Mouse (Mus musculus): Measurements from ENCODE around the gene Vgf. TPM values are rescaled to one million over a fixed set of nuclear protein-coding genes. Genes with fewer than 3 reads are reported as not detected.

Gene Vgf
- polyA plus RNA-seq, 1 experiment from 2014 or later, result 5.6 TPM

DNA sequence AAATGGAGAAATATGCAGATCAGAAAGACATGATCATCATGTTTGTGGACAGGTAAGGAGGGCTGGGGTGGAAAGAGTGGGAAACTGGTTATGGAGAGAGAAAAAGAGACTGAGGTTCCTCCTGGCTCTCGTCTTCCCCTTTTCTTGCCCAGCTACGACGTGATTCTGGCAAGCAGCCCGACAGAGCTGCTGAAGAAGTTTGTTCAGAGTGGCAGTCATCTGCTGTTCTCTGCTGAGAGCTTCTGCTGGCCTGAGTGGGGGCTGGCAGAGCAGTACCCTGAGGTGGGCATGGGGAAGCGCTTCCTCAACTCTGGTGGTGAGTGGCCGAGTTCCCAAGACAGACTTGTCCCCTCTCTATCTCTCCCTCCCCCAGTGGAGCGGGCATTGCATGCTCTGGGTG lies 37.8 kb upstream of the Vgf start:
- peak overlapping the region; percentile 58 for H3K4me2 ChIP-seq (ENCODE audit: low read depth, low read length)
- peaks cover 36% of the 10 kb centered on the region for H3K36me3 ChIP-seq (ENCODE audit: control insufficient read depth, insufficient read depth, low read length)
- no peaks in the 10 kb centered on the region for H3K9me3 ChIP-seq (ENCODE audit: control insufficient read depth, low read length)
- no peak for ATAC-seq (ENCODE audit: low read depth)
- peak overlapping the region; percentile 87 for H3K4me3 ChIP-seq (ENCODE audit: low read depth, low read length)
- peaks cover 10% of the 10 kb centered on the region for H3K4me1 ChIP-seq (ENCODE audit: control insufficient read depth, insufficient read depth, low read length)
- no peak overlapping the region for H3K27ac ChIP-seq (ENCODE audit: low read depth, low read length)
- H3K9ac ChIP-seq (replicated peaks; ENCODE audit: low read depth, low read length), result peak overlapping the region; percentile 99; the same call in 1 of the 2 replicates
- WGBS, result 62% methylated on average over 7 of the region's 7 CpGs
- H3K27me3 ChIP-seq (ENCODE audit: control insufficient read depth, insufficient read depth, low read length), result no peaks in the 10 kb centered on the region

DNA sequence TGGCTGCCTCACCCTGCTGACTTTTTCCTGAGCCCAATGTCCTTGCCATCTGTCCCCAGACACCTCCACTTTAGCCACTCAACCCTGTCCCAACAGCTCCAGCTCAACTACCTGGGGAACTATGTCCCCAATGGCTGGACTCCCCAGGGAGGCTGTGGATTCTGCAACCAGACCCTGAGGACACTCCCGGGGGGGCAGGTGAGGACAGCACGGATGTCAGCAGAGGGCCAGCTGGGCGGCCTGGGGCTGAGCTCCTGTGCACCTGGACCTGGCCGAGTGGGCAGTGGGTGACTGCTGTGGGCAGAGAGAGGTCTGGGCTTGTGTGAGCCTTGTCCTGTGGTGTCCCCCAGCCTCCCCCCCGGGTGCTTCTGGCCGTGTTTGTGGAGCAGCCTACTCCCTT lies 36.4 kb upstream of the Vgf start:
- WGBS, result 92% methylated on average over 6 of the region's 6 CpGs

DNA sequence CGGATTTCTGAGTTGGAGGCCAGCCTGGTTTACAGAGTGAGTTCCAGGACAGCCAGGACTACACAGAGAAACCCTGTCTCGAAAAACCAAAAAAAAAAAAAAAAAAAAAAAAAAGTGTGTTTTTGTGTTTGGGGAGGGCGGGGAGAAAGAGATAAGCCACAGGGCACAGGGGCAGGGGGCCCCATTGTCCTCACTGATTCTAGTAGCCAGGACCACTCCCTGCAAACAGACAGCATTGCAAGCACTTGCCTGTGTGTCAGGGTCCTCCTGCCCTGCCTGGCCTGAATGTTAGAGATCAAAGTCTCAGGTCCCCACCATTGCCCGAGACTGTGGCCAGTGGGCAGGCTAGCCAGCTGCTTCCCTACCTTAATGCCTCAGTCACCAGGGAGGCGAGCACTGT lies 26.7 kb upstream of the Vgf start:
- no peak overlapping the region for H3K27ac ChIP-seq (ENCODE audit: low read depth, low read length)
- no peaks in the 10 kb centered on the region for H3K9me3 ChIP-seq (ENCODE audit: control insufficient read depth, low read length)
- no peak overlapping the region for H3K4me3 ChIP-seq (ENCODE audit: low read depth, low read length)
- H3K27me3 ChIP-seq (ENCODE audit: control insufficient read depth, insufficient read depth, low read length), result no peaks in the 10 kb centered on the region
- ATAC-seq (ENCODE audit: low read depth), result no peak
- H3K9ac ChIP-seq (replicated peaks; ENCODE audit: low read depth, low read length), result no peak overlapping the region
- H3K4me1 ChIP-seq (ENCODE audit: control insufficient read depth, insufficient read depth, low read length), result no peaks in the 10 kb centered on the region
- H3K36me3 ChIP-seq (ENCODE audit: control insufficient read depth, insufficient read depth, low read length), result peaks cover 5% of the 10 kb centered on the region
- H3K4me2 ChIP-seq (ENCODE audit: low read depth, low read length), result no peak overlapping the region
- WGBS, result 82% methylated on average over 4 of the region's 5 CpGs

More for the DNA sequence above, 36.4 kb upstream of the Vgf start:
- Histone ChIP-seq H3K4me1 (ENCODE audit: control insufficient read depth, insufficient read depth, low read length) (peaks cover 10% of the 10 kb centered on the region), H3K36me3 (ENCODE audit: control insufficient read depth, insufficient read depth, low read length) (peaks cover 47% of the 10 kb centered on the region), H3K9me3 (ENCODE audit: control insufficient read depth, low read length) (no peaks in the 10 kb centered on the region), H3K27ac (ENCODE audit: low read depth, low read length) (no peak overlapping the region), H3K9ac (replicated peaks; ENCODE audit: low read depth, low read length) (no peak overlapping the region), H3K4me2 (ENCODE audit: low read depth, low read length) (no peak overlapping the region), H3K4me3 (ENCODE audit: low read depth, low read length) (no peak overlapping the region), H3K27me3 (ENCODE audit: control insufficient read depth, insufficient read depth, low read length) (no peaks in the 10 kb centered on the region)
- no peak for ATAC-seq (ENCODE audit: low read depth)

DNA sequence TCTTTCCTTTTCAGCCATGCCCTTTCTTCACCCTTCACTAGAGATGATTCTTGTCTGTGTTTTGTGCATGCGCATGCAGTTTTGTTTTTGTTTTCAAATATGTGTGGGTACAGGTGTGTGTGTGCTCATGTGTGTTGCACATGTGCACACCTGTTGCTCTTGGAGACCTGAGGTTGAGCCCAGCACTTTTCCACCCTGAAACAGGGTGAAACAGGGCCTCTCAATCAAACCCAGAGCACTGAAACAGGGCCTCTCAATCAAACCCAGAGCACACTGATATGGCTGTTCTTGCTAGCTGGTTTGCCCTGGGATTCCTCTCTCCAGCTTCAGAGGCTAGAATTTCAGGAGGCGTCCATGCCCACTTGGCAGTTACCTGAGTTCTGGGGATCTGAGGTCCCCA lies 25.6 kb upstream of the Vgf start:
- Histone ChIP-seq H3K36me3 (ENCODE audit: control insufficient read depth, insufficient read depth, low read length) (no peaks in the 10 kb centered on the region), H3K4me3 (ENCODE audit: low read depth, low read length) (no peak overlapping the region), H3K4me2 (ENCODE audit: low read depth, low read length) (no peak overlapping the region), H3K9me3 (ENCODE audit: control insufficient read depth, low read length) (no peaks in the 10 kb centered on the region), H3K4me1 (ENCODE audit: control insufficient read depth, insufficient read depth, low read length) (no peaks in the 10 kb centered on the region), H3K27me3 (ENCODE audit: control insufficient read depth, insufficient read depth, low read length) (no peaks in the 10 kb centered on the region), H3K27ac (ENCODE audit: low read depth, low read length) (no peak overlapping the region), H3K9ac (replicated peaks; ENCODE audit: low read depth, low read length) (no peak overlapping the region)
- ATAC-seq (ENCODE audit: low read depth), result no peak
- 95% methylated on average over 2 of the region's 2 CpGs for WGBS

DNA sequence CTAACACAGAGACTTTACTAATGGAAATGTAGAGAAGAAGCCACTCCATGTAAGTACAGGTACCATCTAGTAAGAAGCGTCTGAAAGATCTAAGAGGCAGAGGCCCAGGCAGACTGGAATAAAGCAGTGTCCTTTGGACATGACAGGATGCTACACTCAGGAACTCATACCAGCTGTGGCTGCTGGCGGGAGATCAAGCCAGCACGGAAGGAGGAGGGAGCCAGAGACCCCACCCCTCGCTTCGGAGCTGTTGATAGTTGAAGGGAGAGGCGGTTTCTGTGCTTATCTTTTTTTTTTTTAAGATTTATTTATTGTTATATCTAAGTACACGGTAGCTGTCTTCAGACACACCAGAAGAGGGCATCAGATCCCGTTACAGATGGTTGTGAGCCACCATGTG lies 18.9 kb upstream of the Vgf start:
- Histone ChIP-seq H3K4me3 (ENCODE audit: low read depth, low read length) (no peak overlapping the region), H3K27me3 (ENCODE audit: control insufficient read depth, insufficient read depth, low read length) (no peaks in the 10 kb centered on the region), H3K4me1 (ENCODE audit: control insufficient read depth, insufficient read depth, low read length) (no peaks in the 10 kb centered on the region), H3K36me3 (ENCODE audit: control insufficient read depth, insufficient read depth, low read length) (no peaks in the 10 kb centered on the region), H3K4me2 (ENCODE audit: low read depth, low read length) (no peak overlapping the region), H3K27ac (ENCODE audit: low read depth, low read length) (no peak overlapping the region), H3K9ac (replicated peaks; ENCODE audit: low read depth, low read length) (no peak overlapping the region), H3K9me3 (ENCODE audit: control insufficient read depth, low read length) (no peaks in the 10 kb centered on the region)
- 66% methylated on average over 8 of the region's 8 CpGs for WGBS
- ATAC-seq (ENCODE audit: low read depth), result no peak

DNA sequence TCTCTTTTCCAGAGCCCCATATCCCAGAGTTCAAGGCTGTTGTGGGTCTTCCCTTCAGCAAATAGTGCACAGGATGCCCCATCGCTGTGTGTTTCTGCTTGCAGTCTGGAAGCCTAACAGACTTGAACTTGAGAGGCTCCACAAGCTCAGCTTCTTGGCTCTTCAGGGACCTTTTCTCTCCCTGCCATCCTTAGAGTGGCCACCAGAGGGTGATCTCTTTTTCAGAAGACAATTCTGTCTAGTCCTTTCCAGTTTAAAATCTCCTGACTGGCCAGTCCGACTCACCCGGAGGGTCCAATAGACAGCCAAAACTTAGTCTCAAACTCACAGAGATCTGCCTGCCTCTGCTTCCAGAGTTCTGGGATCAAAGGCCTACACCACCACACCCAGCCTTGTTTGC lies 16.2 kb upstream of the Vgf start:
- Histone ChIP-seq H3K9me3 (ENCODE audit: control insufficient read depth, low read length) (no peaks in the 10 kb centered on the region), H3K36me3 (ENCODE audit: control insufficient read depth, insufficient read depth, low read length) (no peaks in the 10 kb centered on the region), H3K9ac (replicated peaks; ENCODE audit: low read depth, low read length) (no peak overlapping the region), H3K4me2 (ENCODE audit: low read depth, low read length) (no peak overlapping the region), H3K27ac (ENCODE audit: low read depth, low read length) (no peak overlapping the region), H3K4me1 (ENCODE audit: control insufficient read depth, insufficient read depth, low read length) (no peaks in the 10 kb centered on the region), H3K27me3 (ENCODE audit: control insufficient read depth, insufficient read depth, low read length) (no peaks in the 10 kb centered on the region), H3K4me3 (ENCODE audit: low read depth, low read length) (no peak overlapping the region)
- 20% methylated on average over 3 of the region's 3 CpGs for WGBS
- no peak for ATAC-seq (ENCODE audit: low read depth)

DNA sequence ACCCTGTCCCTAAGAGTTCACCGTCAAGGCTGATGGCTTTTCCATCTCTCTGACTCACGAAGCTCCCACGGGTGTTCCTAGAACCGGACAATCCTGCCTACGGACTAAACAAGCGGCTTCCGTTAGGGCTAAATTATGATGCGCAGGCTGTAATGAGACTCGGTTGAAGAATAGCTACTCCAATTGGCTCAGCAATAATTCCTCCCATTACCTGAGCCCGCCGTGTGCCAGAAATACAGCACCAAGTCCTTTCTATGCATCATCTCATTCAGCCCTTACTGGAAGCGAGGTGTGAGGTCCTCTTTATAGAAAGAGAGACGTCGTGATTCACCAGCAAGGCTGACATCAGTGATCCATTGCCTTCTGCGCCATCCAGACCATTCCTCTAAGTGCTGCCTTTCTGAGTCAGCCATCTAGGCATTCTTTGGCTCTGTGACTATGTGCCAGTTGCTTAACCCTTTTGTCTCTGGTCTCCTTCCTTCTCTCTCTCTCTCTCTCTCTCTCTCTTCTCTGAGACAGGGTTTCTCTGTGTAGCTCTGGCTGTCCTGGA lies 13.7 kb upstream of the Vgf start:
- H3K4me1 ChIP-seq (ENCODE audit: control insufficient read depth, insufficient read depth, low read length), result no peaks in the 10 kb centered on the region
- H3K4me3 ChIP-seq (ENCODE audit: low read depth, low read length), result no peak overlapping the region
- H3K27ac ChIP-seq (ENCODE audit: low read depth, low read length), result no peak overlapping the region
- no peak overlapping the region for H3K9ac ChIP-seq (replicated peaks; ENCODE audit: low read depth, low read length)
- H3K27me3 ChIP-seq (ENCODE audit: control insufficient read depth, insufficient read depth, low read length), result no peaks in the 10 kb centered on the region
- ATAC-seq (ENCODE audit: low read depth), result no peak
- no peaks in the 10 kb centered on the region for H3K9me3 ChIP-seq (ENCODE audit: control insufficient read depth, low read length)
- 64% methylated on average over 15 of the region's 15 CpGs for WGBS
- no peaks in the 10 kb centered on the region for H3K36me3 ChIP-seq (ENCODE audit: control insufficient read depth, insufficient read depth, low read length)
- H3K4me2 ChIP-seq (ENCODE audit: low read depth, low read length), result no peak overlapping the region

DNA sequence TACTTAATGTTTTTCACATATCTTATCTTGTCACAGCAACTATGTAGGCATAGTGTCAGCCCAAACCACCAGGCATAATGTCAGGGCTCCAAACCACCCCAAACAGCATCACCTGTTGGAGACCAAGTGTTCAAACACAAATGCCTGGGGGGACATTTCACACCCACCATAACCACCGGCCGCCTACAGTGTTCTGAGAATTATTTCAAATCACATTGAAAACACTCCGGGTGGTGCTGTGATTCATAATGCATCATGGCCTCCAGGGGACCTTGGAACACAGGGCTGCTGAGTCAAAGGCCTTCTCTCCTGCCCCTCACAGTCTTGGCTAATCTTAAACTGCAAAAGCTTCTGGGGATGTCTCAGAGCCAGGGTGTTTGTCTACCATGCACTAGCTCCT lies 10.3 kb upstream of the Vgf start:
- Histone ChIP-seq H3K4me3 (ENCODE audit: low read depth, low read length) (no peak overlapping the region), H3K9me3 (ENCODE audit: control insufficient read depth, low read length) (no peaks in the 10 kb centered on the region), H3K4me2 (ENCODE audit: low read depth, low read length) (no peak overlapping the region), H3K27me3 (ENCODE audit: control insufficient read depth, insufficient read depth, low read length) (no peaks in the 10 kb centered on the region), H3K27ac (ENCODE audit: low read depth, low read length) (no peak overlapping the region), H3K9ac (replicated peaks; ENCODE audit: low read depth, low read length) (no peak overlapping the region), H3K36me3 (ENCODE audit: control insufficient read depth, insufficient read depth, low read length) (no peaks in the 10 kb centered on the region), H3K4me1 (ENCODE audit: control insufficient read depth, insufficient read depth, low read length) (no peaks in the 10 kb centered on the region)
- WGBS, result 97% methylated on average over 3 of the region's 3 CpGs
- no peak for ATAC-seq (ENCODE audit: low read depth)

DNA sequence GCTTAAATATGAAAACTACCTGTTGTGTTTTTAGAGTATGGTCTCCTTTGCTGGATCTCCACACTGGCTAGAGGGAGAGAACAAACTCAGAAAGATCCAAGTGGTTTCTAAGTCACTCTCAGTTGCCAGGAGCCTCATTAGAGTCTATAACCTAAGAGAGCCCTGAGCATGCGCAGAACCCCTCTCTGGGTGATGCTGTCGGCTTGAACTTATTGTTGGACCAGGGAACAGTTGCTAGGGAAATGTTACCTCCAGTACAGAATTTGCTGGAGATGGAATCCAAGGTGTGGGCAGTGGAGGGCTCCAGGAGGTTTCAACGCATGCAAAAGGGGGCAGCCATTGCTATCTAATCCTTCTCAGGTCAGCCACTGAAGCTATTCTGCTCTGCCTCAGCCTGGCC lies 1.9 kb upstream of the Vgf start:
- peaks cover 30% of the 10 kb centered on the region for H3K27me3 ChIP-seq (ENCODE audit: control insufficient read depth, insufficient read depth, low read length)
- H3K4me2 ChIP-seq (ENCODE audit: low read depth, low read length), result no peak overlapping the region
- H3K36me3 ChIP-seq (ENCODE audit: control insufficient read depth, insufficient read depth, low read length), result no peaks in the 10 kb centered on the region
- no peak overlapping the region for H3K4me3 ChIP-seq (ENCODE audit: low read depth, low read length)
- 54% methylated on average over 3 of the region's 3 CpGs for WGBS
- no peaks in the 10 kb centered on the region for H3K4me1 ChIP-seq (ENCODE audit: control insufficient read depth, insufficient read depth, low read length)
- no peak overlapping the region for H3K27ac ChIP-seq (ENCODE audit: low read depth, low read length)
- ATAC-seq (ENCODE audit: low read depth), result no peak
- H3K9me3 ChIP-seq (ENCODE audit: control insufficient read depth, low read length), result no peaks in the 10 kb centered on the region
- no peak overlapping the region for H3K9ac ChIP-seq (replicated peaks; ENCODE audit: low read depth, low read length)
